Mouse (Mus musculus) naive thymus-derived CD4-positive, alpha-beta T cell, adult 5 months (primary cell): Measurements from ENCODE around the gene 1700011M02Rik. TPM values are rescaled to one million over a fixed set of nuclear protein-coding genes. Genes with fewer than 3 reads are reported as not detected.

Experiments
- polyA plus RNA-seq: library from polyadenylated mRNA; unstranded; fragments of 100-300 nt; shearing (Covaris generic); gene quantifications from one replicate; pipeline ENCODE4 v1.2.1, GENCODE M21; 2017

Gene 1700011M02Rik
- polyA plus RNA-seq: not detected

GRCm38 (mm10) chrX:102908587-102908986, at the start of gene 1700011M02Rik, which contains the start of gene Dmrtc1a:
TSS of gene 1700011M02Rik (plus strand) at chrX:102908905.
TSS of gene Dmrtc1a (minus strand) at chrX:102908687.

GRCm38 (mm10) chrX:102867871-102868270, 40.8 kb upstream of the 1700011M02Rik start, which contains the start of gene 1700031F05Rik:
TSS of gene 1700031F05Rik (minus strand) at chrX:102867971.

GRCm38 (mm10) chrX:102928072-102928471, 19.4 kb downstream of the 1700011M02Rik start, which contains the start of gene 1700018G05Rik:
TSS of gene 1700018G05Rik (plus strand) at chrX:102928372.

Other genes with a start within 250 kb of the 1700011M02Rik start
- not detected for gene Gm3880, start 221.9 kb upstream of the 1700011M02Rik start, polyA plus RNA-seq
- gene Gm9112, start 201.3 kb upstream of the 1700011M02Rik start, polyA plus RNA-seq: not detected
- not detected for gene Dmrtc1b, start 201.0 kb upstream of the 1700011M02Rik start, polyA plus RNA-seq
- not detected for gene Dmrtc1c1, start 105.9 kb upstream of the 1700011M02Rik start, polyA plus RNA-seq
- gene Dmrtc1c2, start 54.3 kb upstream of the 1700011M02Rik start, polyA plus RNA-seq: not detected
- not detected for gene 1700031F05Rik, start 40.9 kb upstream of the 1700011M02Rik start, polyA plus RNA-seq
- gene Dmrtc1a, start 218 bp upstream of the 1700011M02Rik start, polyA plus RNA-seq: not detected
- not detected for gene 1700018G05Rik, start 19.5 kb downstream of the 1700011M02Rik start, polyA plus RNA-seq